Mouse (Mus musculus): ENCODE measurements at regions not wholly inside any gene's neighbourhood (a gene's known extent, or its start where the extent isn't known, plus 50 kb on each side); places are given as distances from the start of the nearest gene placed in this dataset.

DNA sequence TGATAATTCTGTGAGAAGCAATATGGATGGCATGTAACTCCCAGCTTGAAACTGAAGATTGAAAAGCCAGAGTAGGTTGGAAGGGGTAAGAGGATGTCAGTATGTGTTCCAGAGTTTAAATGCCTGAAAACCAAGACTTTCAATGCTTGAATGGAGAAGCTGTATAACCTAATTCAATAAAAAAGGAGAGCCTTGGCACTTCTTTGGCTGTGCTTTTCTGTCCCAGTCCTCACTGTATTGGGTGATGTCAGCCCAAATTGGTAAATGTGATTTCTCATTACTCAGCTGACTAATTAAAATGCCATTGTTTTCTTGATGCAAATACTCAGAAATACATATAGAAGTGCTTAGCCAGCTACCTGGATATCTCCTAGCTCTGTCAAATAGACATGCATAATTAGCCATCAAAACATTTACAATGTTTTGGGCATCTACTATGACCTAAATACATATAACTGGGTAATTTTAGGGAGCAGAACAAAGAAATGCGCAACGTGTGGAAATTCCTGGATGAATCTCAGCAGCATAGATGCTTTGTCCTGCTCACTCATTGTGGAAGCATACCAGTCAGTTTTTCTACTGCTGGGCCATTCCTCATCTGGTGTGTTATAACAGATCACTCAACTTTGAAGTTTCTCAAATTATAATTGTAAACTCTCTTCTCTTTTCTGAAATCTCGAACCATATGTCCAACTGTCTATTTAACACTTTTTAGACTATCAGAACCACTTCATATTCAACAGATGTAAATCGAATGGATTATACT is 347.5 kb upstream of the Ube2e3 start (continued):
- no peak for TF ChIP-seq TAL1 (IDR thresholded peaks at IDR 0.05; ENCODE audit: low read length)

DNA sequence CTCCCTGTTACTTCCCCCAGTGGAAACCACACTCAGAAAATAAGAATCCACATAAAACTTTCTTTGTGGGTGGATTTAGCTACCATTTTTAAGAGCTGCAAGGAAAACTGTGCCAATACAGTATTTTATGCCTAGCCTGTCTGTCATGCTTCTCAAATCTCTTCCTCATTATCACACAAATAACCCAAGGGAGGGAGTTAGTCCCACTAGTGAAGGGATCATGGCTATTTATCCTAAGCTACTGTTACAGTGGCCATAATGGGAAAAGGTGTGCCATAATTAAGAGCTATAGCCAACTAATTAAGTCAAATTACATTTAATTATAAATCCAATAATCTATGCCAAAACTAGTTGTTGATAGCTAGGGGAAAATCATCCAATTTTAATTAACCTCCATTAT is 374.8 kb upstream of the Ube2e3 start:
- TF ChIP-seq BHLHE40 (IDR thresholded peaks at IDR 0.05; ENCODE audit: borderline replicate concordance, low read depth, low read length) (no peak), CHD2 (IDR thresholded peaks at IDR 0.05; ENCODE audit: low read length) (no peak), KAT2A (conservative IDR thresholded peaks at IDR 0.05; ENCODE audit: low read depth, low read length) (no peak), USF2 (IDR thresholded peaks at IDR 0.05; ENCODE audit: borderline replicate concordance in 1 of 2, insufficient read depth in 1 of 2, low read depth in 1 of 2, low read length in 2 of 2) (no peak), ZMIZ1 (IDR thresholded peaks at IDR 0.05; ENCODE audit: low read depth, low read length) (no peak), TAL1 (IDR thresholded peaks at IDR 0.05; ENCODE audit: low read length) (no peak), ZKSCAN1 (IDR thresholded peaks at IDR 0.05; ENCODE audit: low read depth, low read length) (no peak), SMC3 (IDR thresholded peaks at IDR 0.05; ENCODE audit: low read depth, low read length) (no peak), USF1 (IDR thresholded peaks at IDR 0.05; ENCODE audit: low read depth, low read length) (no peak)
- H3K27ac ChIP-seq (ENCODE audit: control insufficient read depth, low read depth, low read length) = no peak overlapping the region
- no peak for DNase-seq (ENCODE audit: low read depth, low spot score)

DNA sequence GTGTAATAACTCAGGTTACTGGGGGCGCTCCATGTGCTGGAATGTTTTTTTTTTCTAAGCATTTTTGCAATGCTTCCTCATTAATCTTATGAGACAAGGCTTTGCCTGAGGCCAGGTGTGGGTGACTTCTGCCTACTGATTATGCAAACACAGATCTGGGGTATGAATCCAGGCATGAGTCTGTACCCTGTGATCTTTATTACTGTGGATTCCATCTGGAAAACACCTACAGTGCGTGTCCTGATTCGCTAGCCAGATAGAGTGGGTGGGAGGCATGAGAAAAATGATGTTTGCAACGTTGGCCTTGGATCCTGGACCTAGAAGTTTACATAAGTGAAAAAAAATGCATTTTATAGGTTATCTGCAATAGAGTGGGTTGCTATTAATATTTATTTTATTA is 387.9 kb upstream of the Ube2e3 start:
- no peak for DNase-seq (ENCODE audit: low read depth, low spot score)

More for the DNA sequence above, 374.8 kb upstream of the Ube2e3 start:
- Histone ChIP-seq H3K36me3 (ENCODE audit: control insufficient read depth in 1 of 2, insufficient read depth in 2 of 2, low read length in 2 of 2) (no peaks in the 10 kb centered on the region), H3K4me1 (ENCODE audit: control insufficient read depth in 1 of 2, insufficient read depth in 2 of 2, low read length in 2 of 2) (no peaks in the 10 kb centered on the region), H3K9ac (ENCODE audit: control insufficient read depth, low read depth, low read length, poor library complexity, severe bottlenecking) (no peak overlapping the region), H3K9me3 (replicated peaks; ENCODE audit: insufficient read depth, low read length) (no peaks in the 10 kb centered on the region), H3K4me3 (ENCODE audit: control insufficient read depth in 1 of 2, insufficient read depth in 1 of 2, low read depth in 2 of 2, low read length in 2 of 2) (no peak overlapping the region), H3K79me2 (ENCODE audit: control insufficient read depth, insufficient read depth, low read length, poor library complexity) (no peaks in the 10 kb centered on the region), H3K27me3 (ENCODE audit: control insufficient read depth in 1 of 2, insufficient read depth in 2 of 2, low read length in 2 of 2) (no peaks in the 10 kb centered on the region)

More for the DNA sequence above, 387.9 kb upstream of the Ube2e3 start:
- no peak overlapping the region for H3K27ac ChIP-seq (ENCODE audit: control insufficient read depth, low read depth, low read length)
- no peak overlapping the region for H3K9ac ChIP-seq (ENCODE audit: control insufficient read depth, low read depth, low read length, poor library complexity, severe bottlenecking)
- no peaks in the 10 kb centered on the region for H3K36me3 ChIP-seq (ENCODE audit: control insufficient read depth in 1 of 2, insufficient read depth in 2 of 2, low read length in 2 of 2)
- no peaks in the 10 kb centered on the region for H3K4me1 ChIP-seq (ENCODE audit: control insufficient read depth in 1 of 2, insufficient read depth in 2 of 2, low read length in 2 of 2)
- H3K27me3 ChIP-seq (ENCODE audit: control insufficient read depth in 1 of 2, insufficient read depth in 2 of 2, low read length in 2 of 2) = no peaks in the 10 kb centered on the region; a peak in 1 of 4 replicates
- no peak overlapping the region for H3K4me3 ChIP-seq (ENCODE audit: control insufficient read depth in 1 of 2, insufficient read depth in 1 of 2, low read depth in 2 of 2, low read length in 2 of 2)
- H3K79me2 ChIP-seq (ENCODE audit: control insufficient read depth, insufficient read depth, low read length, poor library complexity) = no peaks in the 10 kb centered on the region
- no peaks in the 10 kb centered on the region for H3K9me3 ChIP-seq (replicated peaks; ENCODE audit: insufficient read depth, low read length)
- TF ChIP-seq RCOR1 (IDR thresholded peaks at IDR 0.05; ENCODE audit: low read depth, low read length) (no peak), MAX (IDR thresholded peaks at IDR 0.05; ENCODE audit: low read length) (no peak), NRF1 (IDR thresholded peaks at IDR 0.05; ENCODE audit: insufficient read depth, low read depth, low read length, poor library complexity, severe bottlenecking) (no peak), JUND (IDR thresholded peaks at IDR 0.05; ENCODE audit: low read depth, low read length) (no peak), ZMIZ1 (IDR thresholded peaks at IDR 0.05; ENCODE audit: low read depth, low read length) (no peak), KAT2A (conservative IDR thresholded peaks at IDR 0.05; ENCODE audit: low read depth, low read length) (no peak), MYB (IDR thresholded peaks at IDR 0.05; ENCODE audit: low read depth, low read length) (no peak), ETS1 (IDR thresholded peaks at IDR 0.05; ENCODE audit: low read depth, low read length) (no peak), MEF2A (IDR thresholded peaks at IDR 0.05; ENCODE audit: extremely low read depth, insufficient replicate concordance, low read depth, low read length, poor library complexity, severe bottlenecking) (no peak), POLR2AphosphoS2 (IDR thresholded peaks at IDR 0.05; ENCODE audit: low read length) (no peak), ELF1 (IDR thresholded peaks at IDR 0.05; ENCODE audit: low read depth, low read length) (no peak), E2F4 (IDR thresholded peaks at IDR 0.05; ENCODE audit: borderline replicate concordance, low read depth, low read length) (no peak), MAZ (IDR thresholded peaks at IDR 0.05; ENCODE audit: low read depth, low read length) (no peak), CTCF (IDR thresholded peaks at IDR 0.05 in 2 of 3, conservative IDR thresholded peaks at IDR 0.05 in 1 of 3; ENCODE audit: control insufficient read depth in 1 of 3, insufficient read depth in 1 of 3, low read depth in 2 of 3, low read length in 3 of 3, poor library complexity in 1 of 3, severe bottlenecking in 1 of 3) (no peak), MYC (IDR thresholded peaks at IDR 0.05; ENCODE audit: low read depth, low read length) (no peak), USF1 (IDR thresholded peaks at IDR 0.05; ENCODE audit: low read depth, low read length) (no peak)
